Mouse (Mus musculus): Measurements from ENCODE around the gene Glt28d2.
A peak's percentile ranks its signal among the peaks of the same experiment; 100 is the strongest.
"Not testable (repeated sequence)": the region's sequence is repeated elsewhere in the genome, so short reads cannot be mapped to it uniquely, and the experiment has no call there.

Glt28d2 gene

DNA sequence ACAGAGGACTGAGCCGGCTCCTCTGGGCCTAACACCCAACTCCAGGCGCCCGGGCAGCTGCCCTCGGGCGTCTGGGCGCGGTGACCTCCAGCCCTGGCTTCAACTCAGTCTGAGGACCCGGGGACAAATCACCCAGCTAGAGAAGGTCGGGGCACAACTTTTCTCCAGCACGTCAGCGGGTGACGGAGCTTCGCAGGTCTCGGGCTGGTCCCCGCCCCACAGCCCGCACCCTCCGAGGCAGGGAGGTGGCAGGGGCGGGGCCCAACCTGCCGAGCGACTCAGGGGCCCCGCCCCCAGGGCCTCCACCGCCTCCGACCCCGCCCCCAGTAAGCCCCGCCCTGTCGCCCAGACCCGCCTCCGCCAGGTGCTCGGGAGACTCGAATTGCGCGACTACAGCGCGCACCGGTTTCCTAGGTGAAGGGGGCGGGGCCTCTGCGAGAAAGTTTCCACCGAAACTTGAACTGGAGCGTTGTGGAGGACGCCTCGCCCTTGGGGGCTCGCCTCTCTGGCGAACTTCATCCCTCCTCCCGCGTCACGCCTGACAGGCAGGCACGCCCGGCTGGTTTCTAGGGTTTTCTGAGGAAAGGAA is at the start of gene Glt28d2, which contains the start of gene Gm37240:
Gene Glt28d2, minus strand, starts transcription at position 278 of the 589 bp plus-strand sequence.
Gene Gm37240, minus strand, starts transcription at position 280 of the 589 bp plus-strand sequence.
- peak; percentile 23 to 51 for DNase-seq (ENCODE audit: low spot score in 2 of 2)

DNA sequence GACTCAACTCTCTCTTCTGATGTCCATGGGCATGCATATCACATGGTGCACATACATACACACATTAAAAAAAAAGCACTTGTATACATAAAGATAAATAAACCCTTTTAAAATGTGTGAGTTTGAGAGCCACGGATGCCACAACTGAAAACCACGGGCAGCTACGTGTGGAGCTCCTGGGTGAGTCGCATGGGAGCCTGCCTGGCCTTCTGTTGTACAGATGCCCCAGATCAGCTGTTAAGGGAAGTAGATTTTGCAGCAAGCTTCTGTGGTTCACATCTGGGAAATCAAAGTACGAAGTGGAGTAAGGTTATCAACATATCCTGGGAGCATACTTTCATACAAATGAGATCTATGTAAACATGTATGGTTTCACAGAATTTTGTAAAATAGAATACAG is 46.3 kb upstream of the Glt28d2 start:
- DNase-seq (ENCODE audit: low spot score in 2 of 2): no peak

DNA sequence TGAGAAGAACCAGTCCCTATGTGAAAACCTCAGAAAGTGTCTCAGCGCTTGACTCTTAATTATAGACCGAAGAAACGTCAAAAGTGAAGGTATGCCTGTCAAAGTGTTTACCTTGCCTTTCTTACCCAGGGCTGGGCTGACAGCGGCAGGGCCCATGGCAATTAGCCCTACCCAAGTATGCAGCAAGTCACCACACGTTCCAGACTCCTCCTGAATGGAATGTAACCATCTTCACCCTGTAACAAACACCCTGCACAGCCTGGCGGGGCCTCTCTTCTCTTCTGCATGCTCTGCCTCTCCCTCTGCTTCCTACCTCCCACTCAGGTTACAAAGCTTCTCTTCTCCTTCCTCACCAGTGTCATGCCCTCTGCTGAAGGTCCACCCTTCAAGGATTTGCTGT is 44.5 kb upstream of the Glt28d2 start:
- DNase-seq (ENCODE audit: low spot score in 2 of 2): no peak

DNA sequence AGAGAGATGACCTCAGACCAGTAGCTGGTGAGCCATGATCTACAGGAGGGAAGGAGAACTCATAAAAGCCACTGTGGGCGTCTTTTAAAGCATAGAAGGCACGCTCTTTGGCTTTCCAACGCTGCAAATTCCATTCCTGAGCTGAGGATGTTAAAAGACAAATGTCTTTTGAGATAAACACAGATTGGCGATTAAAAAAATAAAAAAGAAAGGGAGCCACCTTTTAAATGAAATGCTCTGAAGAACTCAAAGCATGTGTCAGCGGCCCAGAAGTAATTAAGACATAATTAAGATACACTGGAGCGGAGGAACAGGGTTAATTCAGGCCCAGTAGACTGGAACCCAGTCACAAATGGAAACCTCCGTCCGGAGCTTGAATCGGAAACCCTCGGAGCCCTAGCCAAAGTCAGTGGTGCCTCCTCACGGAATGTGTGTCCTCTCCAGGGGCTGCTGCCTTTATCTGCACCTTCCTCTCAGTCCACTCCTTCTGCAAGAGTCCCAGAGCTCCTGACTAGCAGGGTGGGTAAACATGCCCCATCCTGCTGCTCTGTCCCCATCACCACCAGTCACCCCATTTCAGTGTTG is 43.4 kb upstream of the Glt28d2 start:
- no peak for DNase-seq (ENCODE audit: low spot score in 2 of 2)

DNA sequence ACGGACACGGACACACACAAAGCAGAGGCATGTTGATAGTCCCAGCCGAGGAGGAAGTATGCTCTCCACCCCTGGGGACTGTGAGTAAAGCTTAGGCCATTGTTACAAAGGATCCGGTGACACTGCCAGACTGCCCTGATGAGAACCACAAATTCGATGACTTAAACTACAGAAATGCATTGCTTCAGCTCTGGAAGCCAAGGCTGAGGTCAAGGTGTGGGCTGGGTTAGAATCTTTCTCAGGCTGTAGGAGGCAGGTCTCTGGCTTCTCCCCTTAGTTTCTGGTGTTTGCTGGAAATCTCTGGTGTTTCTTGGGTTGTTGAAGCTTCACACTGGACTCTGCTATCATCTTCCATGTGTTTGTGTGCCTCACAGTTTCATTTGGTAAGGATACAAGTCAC is 42.4 kb upstream of the Glt28d2 start:
- no peak for DNase-seq (ENCODE audit: low spot score in 2 of 2)

DNA sequence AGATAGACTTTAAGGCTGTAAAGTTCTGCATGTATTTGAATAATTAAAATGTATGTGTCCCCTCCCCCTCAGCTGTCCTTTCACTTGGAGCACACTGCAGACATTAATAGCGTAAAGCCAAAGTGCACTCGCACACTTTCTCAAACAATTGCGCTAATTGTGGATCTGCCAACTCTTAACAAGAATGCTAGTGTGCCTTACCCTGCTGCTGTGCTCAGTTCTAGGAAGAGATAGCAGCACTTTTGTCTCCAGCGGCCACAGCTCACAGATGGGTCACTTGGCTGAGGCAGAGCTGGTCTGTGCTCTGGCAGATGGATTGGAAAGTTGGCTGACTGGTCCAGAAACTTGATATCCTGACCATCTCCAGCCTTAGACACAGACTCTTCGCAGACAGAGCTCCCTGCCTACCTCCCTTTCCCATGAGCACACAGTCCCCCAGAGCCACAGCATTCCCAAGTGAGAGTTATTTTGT is 40.9 kb upstream of the Glt28d2 start:
- peak; percentile 18 to 28 for DNase-seq (ENCODE audit: low spot score in 2 of 2)

DNA sequence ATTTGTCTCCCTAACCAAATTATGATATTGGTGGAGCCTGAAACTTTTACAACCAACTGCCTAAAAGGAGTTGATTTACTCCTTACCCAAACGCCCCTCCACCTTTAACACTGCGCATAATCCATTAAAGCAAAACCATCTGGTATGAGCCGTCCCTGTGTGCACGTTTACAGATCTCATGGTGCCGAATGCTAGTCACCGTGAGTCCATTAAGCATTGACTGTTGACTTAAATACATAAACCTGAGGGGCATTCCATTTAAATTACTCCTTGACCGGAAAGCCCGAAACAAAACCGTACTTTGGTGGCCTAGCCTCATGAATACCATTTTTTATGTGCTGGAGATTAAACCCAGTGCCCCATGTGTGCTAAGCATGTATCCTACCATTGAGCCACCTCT is 40.0 kb upstream of the Glt28d2 start:
- DNase-seq (ENCODE audit: low spot score in 2 of 2): no peak

DNA sequence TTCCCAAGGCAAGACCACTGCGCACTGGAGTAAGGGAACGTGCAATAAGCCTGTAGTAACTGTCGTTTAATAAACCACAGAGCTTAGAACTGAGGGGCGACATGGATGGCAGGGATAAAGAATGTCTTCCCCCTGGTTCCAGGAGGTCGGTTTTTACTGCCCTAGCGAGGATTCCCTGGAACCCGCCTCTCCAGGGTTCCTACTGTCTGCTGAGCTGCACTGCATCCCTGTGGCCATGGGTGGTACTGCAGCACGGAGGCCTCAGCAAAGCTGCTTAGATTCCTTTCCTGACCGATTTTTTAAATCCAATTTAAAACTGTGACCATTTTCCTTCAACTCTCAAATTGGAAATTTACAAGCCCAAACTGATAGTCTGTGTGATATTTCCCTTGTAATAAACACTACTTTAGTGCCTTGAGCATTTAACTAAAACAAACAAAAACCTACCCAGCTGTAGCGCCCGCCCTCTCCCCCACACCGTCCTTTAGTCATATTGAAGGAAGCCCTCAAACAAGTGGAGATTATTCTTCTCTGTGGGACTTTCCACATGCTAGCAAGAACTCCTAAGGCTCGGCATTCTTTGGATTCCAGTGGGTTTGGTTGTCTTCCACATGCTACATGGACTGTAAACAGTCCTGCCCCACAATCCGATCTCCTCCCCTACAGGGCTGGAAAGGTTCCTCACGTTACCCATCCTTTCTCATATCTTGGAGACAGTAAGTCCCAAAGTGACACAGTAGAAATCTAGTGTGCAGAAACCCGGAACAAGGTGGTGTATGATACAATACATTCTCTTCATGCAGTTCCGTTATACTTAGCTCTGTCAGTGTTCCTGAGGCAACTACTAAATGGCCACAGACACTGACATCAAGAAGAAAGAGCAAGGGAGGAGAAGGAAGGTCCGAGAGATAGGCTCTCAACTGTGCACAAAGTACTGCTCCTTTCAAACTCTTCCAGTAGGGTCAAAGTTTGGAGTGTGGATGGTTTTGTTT is 36.9 kb upstream of the Glt28d2 start:
- peak; percentile 60 to 75 for DNase-seq (ENCODE audit: low spot score in 2 of 2)

DNA sequence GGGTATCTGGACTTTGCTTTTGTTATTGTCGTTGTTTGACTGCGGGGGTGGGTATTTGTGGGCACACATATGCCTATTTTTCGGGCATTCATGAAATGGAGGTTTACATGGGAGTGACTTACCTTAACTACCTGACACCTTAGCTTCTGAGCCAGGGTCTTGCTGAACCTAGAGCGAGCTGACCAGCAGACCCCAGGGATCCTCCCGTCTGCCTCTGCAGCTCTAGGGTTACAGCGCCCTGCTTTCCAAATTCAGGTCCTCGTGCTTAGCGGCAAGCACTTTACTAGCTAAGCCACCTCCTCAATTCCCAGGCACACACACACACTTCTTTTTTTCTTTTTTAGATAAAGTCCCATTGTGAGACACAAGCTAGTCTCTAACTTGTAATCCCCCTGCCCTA is 36.0 kb upstream of the Glt28d2 start:
- no peak for DNase-seq (ENCODE audit: low spot score in 2 of 2)

DNA sequence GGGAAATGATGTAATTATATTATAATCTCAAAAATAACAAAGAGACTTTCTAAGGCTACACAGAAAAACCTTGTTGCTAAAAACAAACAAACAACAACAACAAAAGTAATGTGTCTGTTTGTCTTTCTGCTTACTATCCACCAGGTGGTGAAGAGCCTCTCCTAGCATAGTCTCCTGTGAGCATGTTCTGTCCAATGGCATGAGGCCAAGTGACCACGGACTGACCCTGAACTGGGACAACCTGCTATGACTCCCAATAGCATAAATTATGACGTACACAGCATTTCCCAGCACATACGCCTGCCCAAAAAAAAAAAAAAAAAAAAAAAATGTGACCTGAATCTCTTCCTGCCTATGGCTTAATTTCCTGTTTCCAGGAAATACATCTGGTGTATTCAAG is 35.0 kb upstream of the Glt28d2 start:
- no peak for DNase-seq (ENCODE audit: low spot score in 2 of 2)

DNA sequence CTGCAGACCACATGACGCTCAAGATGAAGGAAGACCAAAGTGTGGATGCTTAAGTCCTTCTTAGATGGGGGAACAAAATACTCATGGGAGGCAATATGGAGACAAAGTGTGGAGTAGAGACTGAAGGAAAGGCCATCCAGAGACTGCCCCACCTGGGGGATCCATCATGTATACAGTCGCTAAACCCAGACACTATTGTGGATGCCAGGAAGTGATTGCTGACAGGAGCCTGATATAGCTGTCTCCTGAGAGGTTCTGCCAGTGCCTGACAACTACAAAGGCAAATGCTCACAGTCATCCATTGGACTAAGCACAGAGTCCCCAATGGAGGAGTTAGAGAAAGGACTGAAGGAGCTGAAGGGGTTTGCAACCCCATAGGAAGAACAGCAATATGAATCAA is 33.4 kb upstream of the Glt28d2 start:
- DNase-seq (ENCODE audit: low spot score in 2 of 2): not testable (repeated sequence)

DNA sequence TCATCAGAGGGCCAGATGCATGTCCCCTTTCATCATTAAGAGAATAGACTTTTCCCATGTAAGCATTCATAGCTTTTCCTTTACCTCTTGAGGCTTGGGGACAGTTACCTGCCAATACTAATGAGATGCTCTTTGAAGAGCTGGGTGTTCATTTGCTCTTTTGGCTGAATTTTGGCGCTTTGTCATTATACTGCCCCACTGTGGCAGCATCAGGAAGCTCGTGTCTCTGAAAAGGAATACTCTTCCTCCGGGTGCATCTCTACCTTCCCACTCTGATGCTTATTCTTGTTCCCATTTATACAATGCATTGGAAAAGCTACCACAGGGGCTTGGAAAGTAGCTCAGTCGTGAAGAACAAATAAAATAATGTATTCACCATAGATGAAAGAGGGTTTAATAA is 30.3 kb upstream of the Glt28d2 start:
- DNase-seq (ENCODE audit: low spot score in 2 of 2): no peak

DNA sequence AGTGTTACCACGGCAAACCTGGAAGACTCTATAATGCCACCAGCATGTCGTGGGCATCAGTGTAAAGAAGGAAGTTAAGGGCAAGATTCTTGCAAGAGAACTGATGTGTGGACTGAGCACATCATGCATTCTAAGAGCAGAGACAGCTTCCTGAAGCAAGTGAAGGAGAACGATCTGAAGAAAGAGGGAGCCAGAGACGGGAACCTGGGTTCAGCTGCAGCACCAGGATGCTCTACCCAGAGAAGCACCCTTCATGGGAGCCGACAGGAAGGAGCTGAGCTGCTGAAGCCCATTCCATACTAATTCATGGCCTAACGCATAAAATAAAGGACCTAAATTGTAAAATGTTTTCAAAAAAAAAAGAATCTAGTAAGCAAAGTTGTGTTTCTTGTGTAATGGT is 27.5 kb upstream of the Glt28d2 start:
- no peak for DNase-seq (ENCODE audit: low spot score in 2 of 2)

DNA sequence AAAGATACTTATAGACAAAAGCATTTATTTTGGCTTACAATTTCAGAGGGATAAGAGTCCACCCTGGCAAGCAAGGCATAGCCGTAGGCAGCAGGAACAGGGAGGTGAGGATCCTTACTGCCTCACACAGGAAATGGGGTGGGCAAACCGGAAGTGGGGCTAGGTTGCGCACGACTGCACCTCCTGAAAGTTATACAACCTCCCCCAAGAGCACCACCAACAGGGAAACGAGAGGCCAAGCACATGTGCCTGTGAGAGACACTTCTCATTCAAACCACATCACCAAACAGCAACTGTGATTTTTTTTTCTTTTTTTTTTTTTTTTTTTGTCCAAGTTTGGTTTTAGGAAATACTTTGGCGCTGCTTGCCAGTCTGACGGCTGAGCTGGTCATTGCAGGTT is 19.8 kb upstream of the Glt28d2 start:
- no peak for DNase-seq (ENCODE audit: low spot score in 2 of 2)

DNA sequence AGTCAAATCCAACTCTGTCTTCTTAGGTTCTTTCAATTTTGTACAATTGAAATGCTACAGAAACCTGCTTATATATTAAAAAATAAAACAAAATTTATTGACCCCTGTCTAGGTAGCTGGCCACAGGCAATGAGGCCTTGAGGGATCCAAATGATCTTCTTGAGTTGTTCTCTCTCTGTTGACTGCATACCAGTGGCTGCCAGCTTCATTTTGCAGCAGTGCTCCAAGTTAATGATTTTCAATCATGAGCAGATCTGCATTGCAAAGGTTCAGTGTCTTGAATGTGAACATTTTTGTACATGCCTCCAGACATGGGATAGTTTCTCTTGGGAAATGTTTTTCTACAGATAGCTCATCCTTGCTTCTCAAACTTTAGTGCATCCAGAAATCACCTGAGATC is 17.1 kb upstream of the Glt28d2 start:
- DNase-seq (ENCODE audit: low spot score in 2 of 2): no peak

DNA sequence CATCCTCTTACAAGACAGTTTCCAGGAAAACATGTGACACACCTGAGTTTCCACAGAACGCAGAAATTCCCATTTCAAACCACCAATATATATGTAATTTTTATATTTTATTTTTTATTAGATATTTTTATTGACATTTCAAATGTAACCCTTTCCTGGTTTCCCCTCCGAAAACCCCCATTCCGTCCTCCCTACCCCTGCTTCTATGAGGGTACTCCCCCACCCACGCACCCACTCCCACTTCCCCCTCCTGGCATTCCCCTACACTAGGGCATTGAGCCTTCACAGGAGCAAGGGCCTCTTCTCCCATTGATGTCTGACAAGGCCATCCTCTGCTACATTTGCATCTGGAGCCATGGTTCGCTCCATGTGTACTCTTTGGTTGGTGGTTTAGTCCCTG is 7.7 kb upstream of the Glt28d2 start:
- no peak for DNase-seq (ENCODE audit: low spot score in 2 of 2)

DNA sequence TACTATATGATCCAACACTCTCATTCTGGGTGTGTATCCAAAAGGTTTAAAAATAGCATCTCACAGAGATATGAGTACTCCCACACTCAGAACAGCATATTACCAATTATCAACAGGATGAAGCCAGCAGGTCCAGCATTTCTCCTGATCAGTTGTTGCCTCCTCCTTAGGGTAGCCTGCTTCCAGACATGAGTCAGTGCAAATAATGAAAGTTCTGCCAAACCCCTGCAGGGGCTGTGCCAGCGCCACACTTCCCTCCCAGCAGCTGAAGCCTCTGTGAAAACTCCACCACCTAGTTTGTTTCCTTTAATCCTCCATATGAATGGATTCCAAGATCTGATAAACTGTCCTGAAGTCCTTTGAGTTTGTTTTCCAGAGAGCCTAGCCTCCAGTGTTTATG is 4.3 kb upstream of the Glt28d2 start:
- DNase-seq (ENCODE audit: low spot score in 2 of 2): peak in 1 of 2 experiments; percentile 27

DNA sequence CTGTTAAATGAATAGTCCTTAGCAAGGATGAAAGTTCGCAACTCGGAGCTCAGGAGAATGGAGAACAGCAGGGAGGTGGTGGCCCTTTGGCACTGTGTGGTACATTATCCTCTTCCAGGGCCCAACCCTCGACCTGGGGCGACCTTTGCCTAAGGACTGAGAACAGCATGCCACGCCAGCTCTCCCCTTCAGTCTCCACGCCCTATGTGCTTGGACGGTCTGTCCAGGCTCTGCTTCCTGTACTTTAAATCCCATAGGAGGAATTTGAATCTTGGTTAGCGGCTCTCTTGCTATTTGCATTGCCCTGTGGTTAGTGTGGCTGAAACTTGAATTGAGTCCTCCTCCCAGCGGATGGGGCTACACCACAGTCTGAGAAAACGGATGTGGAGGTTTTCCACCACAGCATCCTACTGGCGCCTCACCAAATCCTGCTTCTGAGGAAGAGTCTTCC is 930 bp upstream of the Glt28d2 start:
- DNase-seq (ENCODE audit: low spot score in 2 of 2): no peak

DNA sequence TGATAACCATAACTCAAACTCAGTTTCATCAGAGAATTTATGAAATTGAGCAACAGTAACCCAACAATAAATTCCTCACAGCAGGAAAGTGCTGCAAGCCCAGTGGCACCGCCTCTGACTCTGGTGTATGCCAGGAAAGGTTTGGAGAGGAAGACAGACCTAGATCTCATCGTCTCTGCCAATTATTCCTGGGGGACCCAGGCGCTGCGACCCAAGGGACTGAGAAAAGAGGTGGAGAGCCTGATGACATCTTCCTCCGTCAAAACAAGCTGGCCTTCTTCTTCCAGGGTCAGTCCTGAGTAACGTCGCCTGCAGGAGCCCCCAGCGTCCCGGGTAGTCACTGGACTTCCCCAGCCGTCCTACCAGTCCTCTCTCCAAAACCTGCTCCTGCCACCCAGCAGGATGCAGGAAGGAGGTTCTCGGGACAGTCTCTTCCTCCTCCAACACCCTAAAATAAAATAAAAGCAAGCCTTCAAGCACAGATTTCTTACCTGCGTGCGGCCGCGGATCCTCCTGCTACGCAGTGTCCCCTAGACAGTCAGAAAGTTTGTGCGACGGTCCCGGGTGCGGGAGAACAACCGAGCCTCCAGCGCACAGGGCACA is 579 bp downstream of the Glt28d2 start:
- peak in 1 of 2 experiments; percentile 2 for DNase-seq (ENCODE audit: low spot score in 2 of 2)

DNA sequence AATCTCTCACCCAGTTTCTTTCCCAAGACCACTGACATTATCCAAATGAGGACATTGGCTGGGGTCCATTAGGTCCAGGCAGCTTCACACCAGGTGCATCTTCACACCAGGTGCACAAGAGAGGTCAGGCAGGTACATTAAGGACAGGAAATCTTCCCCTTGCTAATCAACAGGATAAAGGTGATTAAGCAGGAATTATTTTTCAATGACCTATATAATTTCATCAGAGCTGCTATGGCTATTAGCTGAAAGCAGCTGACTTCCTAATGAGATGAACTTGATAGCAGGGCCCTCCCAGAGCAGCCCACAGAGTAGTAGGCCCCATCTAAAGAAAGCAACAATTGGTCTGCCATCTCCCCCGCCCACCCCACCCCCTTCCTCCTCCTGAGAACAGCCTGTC is 1.4 kb downstream of the Glt28d2 start:
- no peak for DNase-seq (ENCODE audit: low spot score in 2 of 2)

DNA sequence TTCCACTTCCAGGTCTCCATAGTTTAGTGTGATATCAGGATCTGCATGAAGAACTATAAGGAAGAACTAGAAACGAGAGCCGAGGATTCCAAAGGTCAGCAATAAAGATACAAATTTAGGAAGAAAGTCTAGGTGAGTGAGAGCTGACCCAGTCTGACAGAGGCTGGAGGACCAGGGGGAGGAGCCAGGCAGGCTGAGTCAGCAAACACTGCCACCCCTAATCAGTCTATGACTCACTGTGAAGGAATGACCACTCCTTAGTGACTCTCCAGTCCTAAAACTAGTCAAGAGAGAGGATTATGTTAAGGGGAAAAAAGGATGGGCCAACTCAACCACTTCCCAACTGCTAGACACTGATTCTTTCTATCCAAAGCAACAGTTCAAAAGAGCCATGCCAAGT is 6.6 kb downstream of the Glt28d2 start:
- DNase-seq (ENCODE audit: low spot score in 2 of 2): no peak

DNA sequence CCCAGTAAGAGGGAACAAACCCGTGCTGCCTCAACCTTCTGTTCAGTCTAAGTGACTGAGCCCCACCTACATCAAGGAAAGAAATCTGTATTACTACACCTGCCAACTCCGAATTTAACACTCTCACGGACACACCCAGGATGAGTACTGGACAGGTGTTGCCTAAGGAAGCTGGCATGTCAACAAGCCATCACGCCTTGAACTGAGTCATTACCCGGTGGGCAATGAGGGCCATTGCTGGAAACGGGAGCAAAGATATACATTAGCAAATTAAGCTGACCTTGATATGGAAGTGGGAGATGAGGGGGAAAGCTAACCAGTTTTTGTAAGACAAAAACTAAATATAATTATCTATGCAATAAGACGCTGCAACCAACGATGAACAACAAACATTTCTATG is 7.2 kb downstream of the Glt28d2 start:
- DNase-seq (ENCODE audit: low spot score in 2 of 2): no peak
